Mouse (Mus musculus) small intestine, adult 2 months (tissue): ENCODE results near the gene Gm7138. TPM values are rescaled to one million over a fixed set of nuclear protein-coding genes. Genes with fewer than 3 reads are reported as not detected.
"Not testable (repeated sequence)": the region's sequence is repeated elsewhere in the genome, so short reads cannot be mapped to it uniquely, and the experiment has no call there.

ENCODE experiments used
- H3K27ac ChIP-seq: fragments of 200-500 bp; 2 replicates; pipeline ENCODE4 v1.5.1; 2012; ENCODE audit warnings: low read depth, low read length, control low read depth, inconsistent platforms; ENCODE audit not compliant: insufficient read depth
- H3K27me3 ChIP-seq: fragments of 200-500 bp; 2 replicates; pipeline ENCODE4 v1.6.1; 2012; ENCODE audit warnings: mild to moderate bottlenecking, moderate library complexity, low read length, inconsistent platforms; ENCODE audit not compliant: control insufficient read depth, insufficient read depth
- H3K36me3 ChIP-seq: fragments of 200-500 bp; 2 replicates; pipeline ENCODE4 v1.6.1; 2012; ENCODE audit warnings: mild to moderate bottlenecking, low read length, control low read depth, inconsistent platforms; ENCODE audit not compliant: control insufficient read depth, insufficient read depth
- H3K4me1 ChIP-seq: fragments of 200-500 bp; 2 replicates; pipeline ENCODE4 v1.6.1; 2012; ENCODE audit warnings: low read length, inconsistent platforms, mixed read lengths; ENCODE audit not compliant: control insufficient read depth, insufficient read depth, insufficient read length
- H3K4me3 ChIP-seq: fragments of 200-500 bp; 2 replicates; pipeline ENCODE4 v1.5.1; 2012; ENCODE audit warnings: low read depth, mild to moderate bottlenecking, control low read depth, inconsistent platforms, low read length, moderate library complexity
- CTCF ChIP-seq: fragments of 200-500 bp; IDR thresholded peaks from 2 replicates; pipeline ENCODE4 v1.5.1; 2012; ENCODE audit warnings: low read depth, mild to moderate bottlenecking, control low read depth, inconsistent platforms, low read length, moderate library complexity, mixed read lengths; ENCODE audit not compliant: insufficient replicate concordance, insufficient read length; ENCODE audit errors: extremely low read depth
- POLR2A ChIP-seq: fragments of 200-500 bp; IDR thresholded peaks from 2 replicates; pipeline ENCODE4 v1.6.1; 2012; ENCODE audit warnings: low read depth, mild to moderate bottlenecking, control low read depth, inconsistent platforms, low read length, moderate library complexity
- WGBS: fragments of 180-500 bp; shearing (Covaris S2); methylation state at CpG from one replicate; pipeline ENCODE4 v1.1.7; 2018; 5-methylcytosine and 5-hydroxymethylcytosine counted together
- polyA plus RNA-seq: library from polyadenylated mRNA; depleted of rRNA; stranded (reverse); fragments of >200 nt; gene quantifications from 2 replicates; pipeline ENCODE4 v1.2.3, GENCODE M21; 2012

Gene Gm7138
- polyA plus RNA-seq, 1 experiment, result not detected

GRCm38 (mm10) chr10:77769727-77770126, 7.0 kb downstream of the Gm7138 start:
- Histone ChIP-seq H3K36me3 (no peaks in the 10 kb centered on the region), H3K4me1 (no peaks in the 10 kb centered on the region), H3K4me3 (no peak overlapping the region), H3K27ac (no peak overlapping the region), H3K27me3 (no peaks in the 10 kb centered on the region)
- 71% methylated on average over 1 of the region's 1 CpGs for whole genome bisulfite sequencing
- TF ChIP-seq POLR2A (no peak), CTCF (no peak)

- H3K4me3 ChIP-seq, H3K4me1 ChIP-seq: not testable (repeated sequence)
- WGBS, result no CpG with 5 or more reads among the region's 1 CpGs
These were observed 17.2 kb downstream of the Gm7138 start, which contains the start of gene Gm3233 for GRCm38 (mm10) chr10:77759582-77759981. Gene Gm3233 (minus strand): TSS chr10:77759682.

GRCm38 (mm10) chr10:77753448-77753847, 23.3 kb downstream of the Gm7138 start:
- Histone ChIP-seq H3K4me3 (no peak overlapping the region), H3K4me1 (no peaks in the 10 kb centered on the region), H3K27me3 (no peaks in the 10 kb centered on the region), H3K27ac (no peak overlapping the region), H3K36me3 (no peaks in the 10 kb centered on the region)
- no peak for TF ChIP-seq POLR2A
- no peak for TF ChIP-seq CTCF

More at GRCm38 (mm10) chr10:77759582-77759981, 17.2 kb downstream of the Gm7138 start, which contains the start of gene Gm3233:
- not testable (repeated sequence) for H3K27ac ChIP-seq, H3K27me3 ChIP-seq, H3K36me3 ChIP-seq

GRCm38 (mm10) chr10:77752312-77752711, 24.4 kb downstream of the Gm7138 start:
- H3K4me3 ChIP-seq, H3K4me1 ChIP-seq, H3K27ac ChIP-seq, H3K27me3 ChIP-seq, H3K36me3 ChIP-seq: not testable (repeated sequence)
- WGBS, result 56% methylated on average over 3 of the region's 3 CpGs

GRCm38 (mm10) chr10:77751254-77751653, 25.5 kb downstream of the Gm7138 start, which contains the start of gene Gm9736:
Gene Gm9736 (minus strand): TSS chr10:77751354.
- not testable (repeated sequence) for H3K27me3 ChIP-seq, H3K4me3 ChIP-seq, H3K4me1 ChIP-seq, H3K36me3 ChIP-seq, H3K27ac ChIP-seq
- 60% methylated on average over 1 of the region's 1 CpGs for WGBS

GRCm38 (mm10) chr10:77750686-77751085, 26.1 kb downstream of the Gm7138 start:
- H3K36me3 ChIP-seq, H3K27me3 ChIP-seq, H3K4me3 ChIP-seq, H3K4me1 ChIP-seq, H3K27ac ChIP-seq: not testable (repeated sequence)
- WGBS, result 84% methylated on average over 1 of the region's 1 CpGs

GRCm38 (mm10) chr10:77741924-77742688, 34.6 kb downstream of the Gm7138 start, which contains the start of gene Gm18596:
Gene Gm18596 (minus strand): TSS chr10:77742638.
- not testable (repeated sequence) for H3K4me1 ChIP-seq, H3K4me3 ChIP-seq, H3K27ac ChIP-seq, H3K36me3 ChIP-seq, H3K27me3 ChIP-seq
- WGBS, result 51% methylated on average over 4 of the region's 5 CpGs

GRCm38 (mm10) chr10:77738929-77739328, 37.8 kb downstream of the Gm7138 start:
- Histone ChIP-seq H3K36me3 (no peaks in the 10 kb centered on the region), H3K27ac (no peak overlapping the region), H3K4me1 (no peaks in the 10 kb centered on the region), H3K4me3 (no peak overlapping the region), H3K27me3 (no peaks in the 10 kb centered on the region)
- 79% methylated on average over 4 of the region's 4 CpGs for WGBS
- TF ChIP-seq POLR2A (no peak), CTCF (no peak)
